Mouse (Mus musculus): ENCODE data around the gene Tmem238l.

Gene Tmem238l

GRCm38 (mm10) chr11:66975606-66976330 is 19.3 kb downstream of the Tmem238l start:
- no peak for ATAC-seq (ENCODE audit: insufficient number of reproducible peaks, low FRiP score, low TSS enrichment)

GRCm38 (mm10) chr11:66981336-66982115 is 25.1 kb downstream of the Tmem238l start:
- no peak for ATAC-seq (ENCODE audit: insufficient number of reproducible peaks, low FRiP score, low TSS enrichment)

DNA sequence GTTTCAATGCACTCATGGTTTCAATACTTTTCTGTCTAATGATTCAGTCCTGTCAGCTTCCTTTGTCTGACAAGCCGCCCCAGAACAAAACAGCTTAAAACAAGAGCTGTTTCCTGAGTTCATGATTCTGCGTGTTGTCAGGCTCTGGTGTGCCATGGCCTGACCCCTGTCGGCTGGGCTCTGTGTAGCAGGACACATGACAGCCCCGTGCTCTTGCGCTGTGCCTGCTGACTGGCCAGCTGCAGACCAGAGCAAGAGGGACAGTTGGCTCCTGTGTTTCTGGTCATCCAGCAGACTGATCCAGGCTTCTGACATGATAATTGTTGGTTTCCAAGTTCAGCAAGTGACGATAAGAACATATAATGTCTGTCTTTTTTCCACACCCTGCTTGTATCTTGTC is 26.4 kb downstream of the Tmem238l start:
- no peak for ATAC-seq (ENCODE audit: insufficient number of reproducible peaks, low FRiP score, low TSS enrichment)

GRCm38 (mm10) chr11:66983422-66984164 is 27.2 kb downstream of the Tmem238l start:
- ATAC-seq (ENCODE audit: insufficient number of reproducible peaks, low FRiP score, low TSS enrichment) = no peak

- ATAC-seq (ENCODE audit: insufficient number of reproducible peaks, low FRiP score, low TSS enrichment) = peak; percentile 26; the same call in 1 of the 2 replicates
Measured at GRCm38 (mm10) chr11:66984165-66985135, 28.0 kb downstream of the Tmem238l start.

GRCm38 (mm10) chr11:66985136-66985702 is 28.8 kb downstream of the Tmem238l start:
- no peak for ATAC-seq (ENCODE audit: insufficient number of reproducible peaks, low FRiP score, low TSS enrichment)

DNA sequence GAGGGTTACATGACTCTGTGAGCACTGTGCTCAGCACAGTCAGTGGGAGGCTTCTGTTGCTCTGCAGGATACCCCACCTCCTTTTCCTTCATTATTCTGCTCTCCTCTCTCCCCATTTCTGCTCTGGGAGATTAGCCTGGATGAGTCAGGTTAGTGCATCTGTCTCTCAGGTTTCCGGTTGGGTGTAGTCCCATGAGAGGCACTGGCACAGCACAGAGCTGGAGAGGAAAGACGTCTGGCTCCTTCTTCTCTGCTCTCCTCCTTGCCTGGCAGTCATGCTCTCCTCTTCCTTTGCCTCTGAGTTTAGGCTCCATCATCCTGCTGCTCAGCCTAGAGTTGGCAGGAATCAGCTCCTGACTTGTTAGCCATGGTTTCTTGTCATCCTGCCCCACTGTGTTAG is 35.7 kb downstream of the Tmem238l start:
- no peak for ATAC-seq (ENCODE audit: insufficient number of reproducible peaks, low FRiP score, low TSS enrichment)

GRCm38 (mm10) chr11:66993674-66994073 is 37.2 kb downstream of the Tmem238l start:
- no peak for ATAC-seq (ENCODE audit: insufficient number of reproducible peaks, low FRiP score, low TSS enrichment)

DNA sequence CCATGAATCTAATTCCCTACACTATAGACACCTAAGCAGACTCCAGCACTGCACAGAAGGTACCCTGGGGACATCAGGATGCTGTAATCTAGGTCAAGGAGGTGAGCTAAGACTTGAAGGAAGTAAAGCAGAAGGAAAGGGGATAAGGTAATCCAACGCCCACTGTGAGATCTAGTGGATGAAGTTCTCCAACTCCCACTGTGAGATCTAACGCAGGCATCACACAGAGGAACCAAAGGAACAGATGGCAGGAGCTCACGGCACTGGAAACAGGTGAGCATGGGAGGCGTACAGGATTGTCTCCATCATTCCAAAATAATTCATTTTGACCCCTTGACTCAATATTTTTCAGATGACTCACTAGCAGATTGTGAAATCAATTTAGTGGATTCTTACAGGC is 40.0 kb downstream of the Tmem238l start:
- no peak for ATAC-seq (ENCODE audit: insufficient number of reproducible peaks, low FRiP score, low TSS enrichment)

DNA sequence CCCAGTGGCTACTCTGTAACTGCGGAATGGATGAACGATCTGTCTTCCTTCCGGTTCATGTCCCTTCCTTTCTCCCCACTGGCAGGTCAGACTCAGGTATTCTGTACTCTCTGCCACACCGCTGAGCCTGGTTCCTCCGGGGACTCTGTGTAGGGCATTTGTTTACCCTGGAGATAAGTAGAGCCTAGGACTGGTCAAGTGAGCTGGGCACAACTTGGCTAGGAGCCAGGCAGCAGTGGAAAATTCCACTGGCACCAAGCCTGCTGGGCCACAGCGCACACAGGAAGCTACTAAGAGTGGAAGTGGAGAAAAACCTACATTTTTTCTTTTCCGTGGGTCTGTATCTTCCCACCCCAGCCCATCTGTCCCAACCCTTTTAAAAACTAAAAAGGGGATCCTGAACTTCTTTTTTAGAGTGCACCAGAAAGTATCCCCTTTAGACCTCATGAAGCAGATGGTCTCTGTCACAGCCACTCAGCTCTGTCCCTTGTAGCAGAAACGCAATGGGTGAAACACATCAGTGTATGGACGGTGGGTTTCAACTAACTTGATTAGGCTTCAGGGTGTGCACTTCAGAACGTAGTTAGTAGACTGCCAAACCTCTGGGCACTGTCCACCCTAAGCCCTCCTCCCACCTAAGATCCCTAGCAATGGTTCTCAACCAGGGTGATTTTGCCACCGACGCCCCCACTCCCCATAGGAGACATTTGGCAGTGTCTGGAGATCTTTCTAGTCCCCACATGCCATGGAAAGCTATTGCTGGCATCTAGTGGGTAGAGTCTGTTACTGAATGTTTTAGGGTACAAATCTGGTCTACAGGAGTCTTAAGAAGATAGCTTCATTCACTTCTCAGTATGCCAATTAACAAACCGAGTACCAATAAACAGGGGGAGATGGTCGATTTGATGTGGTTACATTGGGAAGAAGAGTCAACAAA is 42.3 kb downstream of the Tmem238l start:
- no peak for ATAC-seq (ENCODE audit: insufficient number of reproducible peaks, low FRiP score, low TSS enrichment)

DNA sequence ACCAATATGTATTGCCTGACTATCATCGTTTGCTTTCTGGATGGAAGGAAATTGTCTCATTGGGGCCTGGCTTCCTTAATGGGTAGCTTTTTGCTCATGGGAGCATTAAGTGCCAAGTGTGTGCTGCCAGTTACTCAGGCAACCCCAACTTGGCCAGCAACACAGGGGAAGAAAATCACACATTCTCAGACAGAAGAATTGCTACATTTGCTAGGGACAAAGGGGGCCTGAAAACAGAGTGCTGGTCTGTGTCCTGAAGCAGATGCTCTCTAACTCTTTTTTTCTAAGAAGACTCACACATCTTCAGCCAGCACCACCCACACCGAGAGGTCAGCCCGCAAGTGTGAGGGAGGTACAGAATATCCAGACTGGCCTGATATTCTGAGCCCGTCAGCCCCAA is 44.2 kb downstream of the Tmem238l start:
- no peak for ATAC-seq (ENCODE audit: insufficient number of reproducible peaks, low FRiP score, low TSS enrichment)

GRCm38 (mm10) chr11:67001717-67002116 is 45.3 kb downstream of the Tmem238l start:
- no peak for ATAC-seq (ENCODE audit: insufficient number of reproducible peaks, low FRiP score, low TSS enrichment)

GRCm38 (mm10) chr11:67002911-67003310 is 46.5 kb downstream of the Tmem238l start:
- ATAC-seq (ENCODE audit: insufficient number of reproducible peaks, low FRiP score, low TSS enrichment) = no peak

DNA sequence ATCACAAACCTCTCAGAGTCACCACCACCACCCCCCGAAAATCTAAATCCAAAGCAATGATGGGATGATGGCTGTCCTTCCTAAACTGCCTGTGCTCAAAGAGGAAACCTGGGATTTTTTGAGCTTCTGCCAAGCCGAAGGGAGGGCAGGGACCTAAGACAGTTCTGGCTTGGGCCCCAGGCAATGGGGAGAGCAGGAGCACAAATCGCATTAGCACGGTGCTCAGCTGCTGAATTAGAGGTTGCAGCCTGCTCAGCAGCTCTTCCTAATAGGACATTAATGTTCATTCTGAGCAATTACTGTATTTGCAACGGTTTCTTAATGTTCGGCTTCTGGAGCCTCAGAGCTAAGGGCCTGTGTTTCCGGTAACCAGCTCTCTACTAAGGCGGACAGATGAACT is 51.5 kb downstream of the Tmem238l start:
- ATAC-seq (ENCODE audit: insufficient number of reproducible peaks, low FRiP score, low TSS enrichment) = no peak

GRCm38 (mm10) chr11:67008528-67008927 is 52.1 kb downstream of the Tmem238l start:
- ATAC-seq (ENCODE audit: insufficient number of reproducible peaks, low FRiP score, low TSS enrichment) = no peak

GRCm38 (mm10) chr11:67010430-67010829 is 54.0 kb downstream of the Tmem238l start:
- 0 out of 2 replicates have a peak, but pooled peaks have one; percentile 66 for ATAC-seq (ENCODE audit: insufficient number of reproducible peaks, low FRiP score, low TSS enrichment)

GRCm38 (mm10) chr11:67011635-67012034 is 55.2 kb downstream of the Tmem238l start:
- ATAC-seq (ENCODE audit: insufficient number of reproducible peaks, low FRiP score, low TSS enrichment) = no peak
